Mouse (Mus musculus): ENCODE measurements around the gene Nelfe. TPM values are rescaled to one million over a fixed set of nuclear protein-coding genes. Genes with fewer than 3 reads are reported as not detected.

Nelfe gene
- polyA plus RNA-seq, 1 experiment = 18.3 TPM

DNA sequence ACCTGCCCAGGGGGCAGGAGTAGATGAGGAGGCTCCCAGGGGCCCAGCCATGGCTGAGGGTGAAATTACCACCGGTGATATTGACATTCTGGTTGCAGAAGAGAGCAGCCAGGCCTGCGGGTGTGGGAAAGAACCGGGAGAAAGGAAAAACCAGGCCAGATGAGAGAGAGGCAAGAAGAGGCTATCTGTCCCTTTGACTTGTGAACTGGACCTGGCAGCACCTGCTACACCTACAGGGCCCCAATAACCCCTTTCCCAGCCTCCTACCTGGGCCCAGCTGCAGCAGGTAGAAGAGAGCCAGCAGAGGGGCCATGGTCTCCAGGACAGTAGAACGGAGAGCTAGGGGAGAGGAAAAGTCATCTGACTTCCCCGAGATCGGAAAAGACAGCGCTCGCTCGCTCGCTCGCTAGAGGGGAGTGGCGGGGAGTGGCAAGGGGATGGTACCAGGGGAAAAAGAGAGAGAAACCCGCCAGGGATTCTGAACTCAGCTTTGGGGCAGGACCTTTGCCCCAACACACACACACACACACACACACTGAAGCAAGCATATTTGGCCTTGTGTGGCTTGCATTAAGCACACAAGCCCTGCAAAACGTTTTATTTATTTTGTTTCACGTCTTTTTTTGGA is 31.6 kb downstream of the Nelfe start, which contains the start of gene Gm20547:
Gene Gm20547 (minus strand): TSS at position 360 of the 628 bp plus-strand sequence.
- Histone ChIP-seq H3K27me3 (ENCODE audit: control insufficient read depth, insufficient read depth, low read length) (no peaks in the 10 kb centered on the region), H3K36me3 (ENCODE audit: control insufficient read depth, insufficient read depth, low read length) (no peaks in the 10 kb centered on the region), H3K4me1 (ENCODE audit: control insufficient read depth, insufficient read depth, insufficient read length, low read length) (peaks cover 10% of the 10 kb centered on the region), H3K4me3 (ENCODE audit: low read depth, low read length) (peak within 1 kb of the TSS; percentile 50), H3K27ac (ENCODE audit: insufficient read depth, low read depth, low read length) (no peak within 1 kb of the TSS)
- 6% methylated on average over 15 of the region's 15 CpGs for WGBS
- no peak for TF ChIP-seq POLR2A (IDR thresholded peaks at IDR 0.05; ENCODE audit: low read depth, low read length)
- no peak for TF ChIP-seq CTCF (IDR thresholded peaks at IDR 0.05; ENCODE audit: extremely low read depth, insufficient read length, insufficient replicate concordance, low read depth, low read length)

DNA sequence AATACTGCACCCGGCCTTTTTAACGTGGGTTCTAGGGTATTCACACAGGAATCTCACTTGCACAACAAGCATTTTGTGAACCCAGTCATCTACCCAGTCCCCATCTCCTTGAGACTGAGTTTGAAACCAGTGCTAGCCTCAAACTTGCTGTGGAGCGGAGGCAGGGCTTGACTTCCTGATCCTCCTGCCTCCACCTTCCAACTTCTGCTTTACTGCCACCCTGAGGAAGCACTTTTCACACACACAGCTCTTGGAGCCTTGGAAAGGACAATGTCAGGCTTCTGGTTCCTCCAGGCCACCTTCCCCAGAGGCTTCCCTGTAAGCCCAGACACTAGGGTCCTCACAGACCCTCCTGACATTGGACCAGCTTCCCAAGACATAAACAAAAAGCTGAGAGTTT is 33.1 kb downstream of the Nelfe start:
- TF ChIP-seq CTCF (IDR thresholded peaks at IDR 0.05; ENCODE audit: extremely low read depth, insufficient read length, insufficient replicate concordance, low read depth, low read length) (no peak), POLR2A (IDR thresholded peaks at IDR 0.05; ENCODE audit: low read depth, low read length) (no peak)
- Histone ChIP-seq H3K27ac (ENCODE audit: insufficient read depth, low read depth, low read length) (no peak overlapping the region), H3K36me3 (ENCODE audit: control insufficient read depth, insufficient read depth, low read length) (no peaks in the 10 kb centered on the region), H3K4me1 (ENCODE audit: control insufficient read depth, insufficient read depth, insufficient read length, low read length) (peaks cover 10% of the 10 kb centered on the region), H3K4me3 (ENCODE audit: low read depth, low read length) (no peak overlapping the region), H3K27me3 (ENCODE audit: control insufficient read depth, insufficient read depth, low read length) (no peaks in the 10 kb centered on the region)
- WGBS = 57% methylated on average over 3 of the region's 3 CpGs

DNA sequence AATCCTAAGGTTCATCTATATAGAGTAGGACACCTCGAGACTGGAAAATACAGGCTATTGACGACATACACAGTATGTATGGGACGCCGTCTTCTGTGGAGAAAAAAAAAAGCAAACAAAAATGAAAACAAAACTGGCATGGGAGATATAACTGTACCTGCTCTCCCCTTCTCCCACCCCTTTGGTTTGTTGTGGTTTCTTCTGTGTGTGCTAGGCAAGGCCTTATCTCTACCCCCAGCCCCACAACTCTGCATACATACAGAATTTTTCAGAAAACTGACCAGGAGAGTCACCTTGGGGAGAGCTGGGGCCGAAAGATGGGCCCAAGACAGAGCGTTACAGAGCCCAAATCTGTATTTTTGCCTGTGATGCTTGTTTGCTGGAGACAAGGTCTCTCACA is 34.5 kb downstream of the Nelfe start:
- Histone ChIP-seq H3K27ac (ENCODE audit: insufficient read depth, low read depth, low read length) (no peak overlapping the region), H3K4me1 (ENCODE audit: control insufficient read depth, insufficient read depth, insufficient read length, low read length) (peaks cover 7% of the 10 kb centered on the region), H3K27me3 (ENCODE audit: control insufficient read depth, insufficient read depth, low read length) (no peaks in the 10 kb centered on the region), H3K4me3 (ENCODE audit: low read depth, low read length) (no peak overlapping the region), H3K36me3 (ENCODE audit: control insufficient read depth, insufficient read depth, low read length) (no peaks in the 10 kb centered on the region)
- TF ChIP-seq CTCF (IDR thresholded peaks at IDR 0.05; ENCODE audit: extremely low read depth, insufficient read length, insufficient replicate concordance, low read depth, low read length) = no peak
- no peak for TF ChIP-seq POLR2A (IDR thresholded peaks at IDR 0.05; ENCODE audit: low read depth, low read length)
- WGBS = 92% methylated on average over 6 of the region's 6 CpGs

DNA sequence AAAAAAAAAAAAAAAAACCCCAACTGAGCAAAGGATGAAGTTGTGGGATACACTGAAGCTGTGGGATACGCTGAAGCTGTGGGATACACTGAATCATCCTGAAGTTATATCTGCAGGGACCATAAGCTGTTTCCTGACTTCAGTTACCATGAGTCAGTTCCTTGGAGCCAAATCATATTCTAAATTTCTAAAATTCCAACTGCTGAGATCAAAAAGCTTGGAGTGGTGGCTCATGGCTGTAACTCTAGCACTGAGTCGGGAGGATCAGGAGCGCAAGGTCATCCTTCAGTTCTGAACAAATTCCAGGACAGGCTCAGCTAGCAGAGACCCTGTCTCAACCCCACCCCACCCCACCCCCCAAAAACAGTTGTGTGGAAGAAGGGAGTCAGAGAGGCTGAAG is 35.4 kb downstream of the Nelfe start:
- WGBS = 89% methylated on average over 3 of the region's 3 CpGs

DNA sequence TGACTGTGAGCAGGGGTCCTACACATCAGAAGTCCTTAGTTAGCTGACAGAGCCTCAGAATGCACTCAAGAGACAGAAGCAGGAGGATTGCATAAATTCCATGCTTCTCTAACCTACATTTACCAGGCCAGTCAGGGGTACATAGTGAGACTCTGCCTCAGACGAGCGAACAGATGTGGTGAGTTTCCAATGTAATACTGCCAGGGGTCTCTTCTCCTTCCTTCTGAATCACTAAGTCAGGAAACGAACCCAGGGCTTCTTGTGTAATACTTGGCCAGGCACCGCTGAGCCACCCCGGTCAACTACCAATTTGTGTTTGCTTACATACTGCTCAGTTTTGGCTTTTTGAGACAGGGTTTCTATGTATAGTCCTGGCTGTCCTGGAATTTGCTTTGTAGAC is 37.8 kb downstream of the Nelfe start:
- TF ChIP-seq POLR2A (IDR thresholded peaks at IDR 0.05; ENCODE audit: low read depth, low read length) (no peak), CTCF (IDR thresholded peaks at IDR 0.05; ENCODE audit: extremely low read depth, insufficient read length, insufficient replicate concordance, low read depth, low read length) (no peak)
- H3K4me3 ChIP-seq (ENCODE audit: low read depth, low read length) = no peak overlapping the region
- H3K4me1 ChIP-seq (ENCODE audit: control insufficient read depth, insufficient read depth, insufficient read length, low read length) = peaks cover 1% of the 10 kb centered on the region; the same call in 1 of the 2 replicates
- no peaks in the 10 kb centered on the region for H3K27me3 ChIP-seq (ENCODE audit: control insufficient read depth, insufficient read depth, low read length)
- H3K36me3 ChIP-seq (ENCODE audit: control insufficient read depth, insufficient read depth, low read length) = no peaks in the 10 kb centered on the region
- no peak overlapping the region for H3K27ac ChIP-seq (ENCODE audit: insufficient read depth, low read depth, low read length)
- WGBS = 86% methylated on average over 5 of the region's 5 CpGs

More for the DNA sequence above, 35.4 kb downstream of the Nelfe start:
- Histone ChIP-seq H3K4me3 (ENCODE audit: low read depth, low read length) (no peak overlapping the region), H3K27ac (ENCODE audit: insufficient read depth, low read depth, low read length) (no peak overlapping the region), H3K36me3 (ENCODE audit: control insufficient read depth, insufficient read depth, low read length) (no peaks in the 10 kb centered on the region), H3K27me3 (ENCODE audit: control insufficient read depth, insufficient read depth, low read length) (no peaks in the 10 kb centered on the region), H3K4me1 (ENCODE audit: control insufficient read depth, insufficient read depth, insufficient read length, low read length) (peaks cover 4% of the 10 kb centered on the region; the same call in 1 of the 2 replicates)
- TF ChIP-seq CTCF (IDR thresholded peaks at IDR 0.05; ENCODE audit: extremely low read depth, insufficient read length, insufficient replicate concordance, low read depth, low read length) (no peak), POLR2A (IDR thresholded peaks at IDR 0.05; ENCODE audit: low read depth, low read length) (no peak)

- no peak for TF ChIP-seq CTCF (IDR thresholded peaks at IDR 0.05; ENCODE audit: extremely low read depth, insufficient read length, insufficient replicate concordance, low read depth, low read length)
- no peak for TF ChIP-seq POLR2A (IDR thresholded peaks at IDR 0.05; ENCODE audit: low read depth, low read length)
- Histone ChIP-seq H3K4me3 (ENCODE audit: low read depth, low read length) (no peak overlapping the region), H3K36me3 (ENCODE audit: control insufficient read depth, insufficient read depth, low read length) (no peaks in the 10 kb centered on the region), H3K27me3 (ENCODE audit: control insufficient read depth, insufficient read depth, low read length) (no peaks in the 10 kb centered on the region), H3K4me1 (ENCODE audit: control insufficient read depth, insufficient read depth, insufficient read length, low read length) (peaks cover 7% of the 10 kb centered on the region), H3K27ac (ENCODE audit: insufficient read depth, low read depth, low read length) (no peak overlapping the region)
- WGBS = 87% methylated on average over 12 of the region's 12 CpGs
These were observed 40.0 kb downstream of the Nelfe start for GRCm38 (mm10) chr17:34890074-34890743.

- peaks cover 11% of the 10 kb centered on the region for H3K4me1 ChIP-seq (ENCODE audit: control insufficient read depth, insufficient read depth, insufficient read length, low read length)
- no peak overlapping the region for H3K4me3 ChIP-seq (ENCODE audit: low read depth, low read length)
- no peak overlapping the region for H3K27ac ChIP-seq (ENCODE audit: insufficient read depth, low read depth, low read length)
- no peaks in the 10 kb centered on the region for H3K36me3 ChIP-seq (ENCODE audit: control insufficient read depth, insufficient read depth, low read length)
- WGBS = 97% methylated on average over 2 of the region's 2 CpGs
- TF ChIP-seq POLR2A (IDR thresholded peaks at IDR 0.05; ENCODE audit: low read depth, low read length) (no peak), CTCF (IDR thresholded peaks at IDR 0.05; ENCODE audit: extremely low read depth, insufficient read length, insufficient replicate concordance, low read depth, low read length) (peak; percentile 29; the same call in 1 of the 2 replicates)
- H3K27me3 ChIP-seq (ENCODE audit: control insufficient read depth, insufficient read depth, low read length) = no peaks in the 10 kb centered on the region
These were observed 41.2 kb downstream of the Nelfe start for GRCm38 (mm10) chr17:34891377-34891776.
